Comparison of ENCODE assay signal across 31 mouse cellular contexts in the genomic region with DNA sequence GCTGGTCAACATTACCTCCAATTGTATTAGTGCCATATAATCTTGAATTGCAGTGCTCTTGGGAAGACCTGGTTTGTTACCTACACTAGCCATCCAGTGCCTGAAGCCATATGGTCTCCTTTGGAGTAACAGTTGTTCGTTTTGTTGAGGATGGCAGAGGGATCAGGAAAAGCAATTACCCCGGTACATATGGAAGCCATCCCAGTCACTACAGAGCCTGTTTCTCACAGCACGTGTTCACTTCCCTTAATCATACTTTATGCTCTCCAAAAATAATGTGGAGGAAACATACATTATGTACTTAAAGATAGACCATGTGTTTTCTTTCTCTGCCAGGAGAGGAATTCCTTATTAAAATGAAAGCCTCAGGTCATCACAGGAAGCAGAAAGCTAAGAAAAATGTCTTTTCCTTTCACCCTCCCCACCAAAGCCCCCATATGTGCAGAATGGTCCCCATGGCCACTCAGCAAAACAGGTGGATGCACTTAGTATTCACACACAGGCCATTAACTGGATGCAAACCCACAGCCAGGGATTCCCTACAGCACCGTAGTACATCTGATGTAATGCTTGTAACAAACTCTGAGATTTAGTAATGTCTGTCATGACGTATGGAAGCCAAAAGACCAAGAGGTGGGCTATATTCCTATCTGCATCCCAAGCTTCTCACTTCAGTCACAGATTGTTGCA.
A peak's percentile ranks its signal among the peaks of the same experiment; 100 is the strongest.
DNase-seq lines count a peak whose midpoint lies in the region; ATAC-seq and TF ChIP-seq lines count a peak whose summit lies in the region.
"Had no signal": no experiment of that assay in that cellular context is flagged by ENCODE, and none has a peak within 500 bp of the region (broad histone marks: within the 10 kb centered on the region; RNA-seq: fewer than 3 reads in every experiment).

No protein-coding gene starts in this region.

- H3K9ac ChIP-seq in midbrain, postnatal 0 days (replicated peaks; ENCODE audit: low read length, poor library complexity, severe bottlenecking), result no peak overlapping the region
- H3K9ac ChIP-seq: embryonic facial prominence, embryonic 12.5 days; hindbrain, embryonic 15.5 days; kidney, embryonic 15.5 days; liver, embryonic 14.5 days had no signal

- DNase-seq in cerebellum, postnatal 36 days, result no peak
- DNase-seq in embryo, embryonic 10 days (ENCODE audit: low spot score), result peak; percentile 21
- no peak for DNase-seq in embryo, embryonic 9.5 days (ENCODE audit: extremely low spot score)
- peak; percentile 54 for DNase-seq in brain, adult 2 months (ENCODE audit: low read depth, low spot score)
- DNase-seq in forelimb bud, embryonic 11.5 days (ENCODE audit: low read depth, low spot score), result peak; percentile 72
- DNase-seq in midbrain, postnatal 0 days (ENCODE audit: low spot score), result no peak
- DNase-seq in testis, postnatal 14 days (ENCODE audit: low spot score), result no peak
- DNase-seq: adrenal gland, adult 8-10 months; gastrocnemius, postnatal 14 days; heart, postnatal 14 days; kidney, adult 11 months; kidney, postnatal 25 days; liver; lung, adult 2 months; right cerebral cortex, postnatal 25 days; spleen, adult 18-20 months; thymus, adult 18-20 months; thymus, postnatal 25 days had no signal

- no peaks in the 10 kb centered on the region for H3K4me1 ChIP-seq in midbrain, postnatal 0 days (ENCODE audit: insufficient read depth, low read length)
- H3K4me1 ChIP-seq: embryonic facial prominence, embryonic 12.5 days; forebrain, embryonic 10.5 days; hindbrain, embryonic 10.5 days; hindbrain, embryonic 15.5 days; kidney, embryonic 15.5 days had no signal

- 87% methylated on average over 5 of the region's 5 CpGs for WGBS in midbrain, postnatal 0 days

- H3K9me3 ChIP-seq in midbrain, postnatal 0 days (ENCODE audit: low read length), result no peaks in the 10 kb centered on the region
- H3K9me3 ChIP-seq: embryonic facial prominence, embryonic 12.5 days; forebrain, embryonic 10.5 days; hindbrain, embryonic 10.5 days; hindbrain, embryonic 15.5 days; kidney, embryonic 15.5 days had no signal

- no peak overlapping the region for H3K27ac ChIP-seq in midbrain, postnatal 0 days (ENCODE audit: low read depth, low read length)
- H3K27ac ChIP-seq: embryonic facial prominence, embryonic 12.5 days; forebrain, embryonic 10.5 days; hindbrain, embryonic 10.5 days; hindbrain, embryonic 15.5 days; kidney, embryonic 15.5 days; liver, embryonic 14.5 days had no signal

- ATAC-seq in cerebellum, adult (ENCODE audit: insufficient number of reproducible peaks, low FRiP score, low TSS enrichment), result peak; percentile 76
- no peak for ATAC-seq in midbrain, postnatal 0 days (ENCODE audit: low FRiP score)
- ATAC-seq: forebrain, embryonic 16.5 days; inflammation-experienced regulatory T-cells, adult 6 months; midbrain, embryonic 16.5 days had no signal

- H3K36me3 ChIP-seq in midbrain, postnatal 0 days (ENCODE audit: insufficient read depth, low read length), result no peaks in the 10 kb centered on the region
- H3K36me3 ChIP-seq: embryonic facial prominence, embryonic 12.5 days; forebrain, embryonic 10.5 days; G1E; hindbrain, embryonic 10.5 days; hindbrain, embryonic 15.5 days; kidney, embryonic 15.5 days had no signal

- H3K4me2 ChIP-seq in midbrain, postnatal 0 days (ENCODE audit: low read depth, low read length, poor library complexity, severe bottlenecking), result no peak overlapping the region
- H3K4me2 ChIP-seq: embryonic facial prominence, embryonic 12.5 days; hindbrain, embryonic 15.5 days; kidney, embryonic 15.5 days; midbrain, embryonic 11.5 days had no signal

- no peaks in the 10 kb centered on the region for H3K27me3 ChIP-seq in midbrain, postnatal 0 days (ENCODE audit: insufficient read depth, low read length)
- H3K27me3 ChIP-seq: embryonic facial prominence, embryonic 12.5 days; hindbrain, embryonic 15.5 days; kidney, embryonic 15.5 days had no signal

- no peak overlapping the region for H3K4me3 ChIP-seq in midbrain, postnatal 0 days (ENCODE audit: low read depth, low read length)
- H3K4me3 ChIP-seq: embryonic facial prominence, embryonic 12.5 days; forebrain, embryonic 10.5 days; hindbrain, embryonic 10.5 days; hindbrain, embryonic 15.5 days; kidney, embryonic 15.5 days; myocyte had no signal

- no peak for TF ChIP-seq CTCF in midbrain, postnatal 0 days (IDR thresholded peaks at IDR 0.05)

Comparison
In these comparisons a context has a peak if more than half of its experiments do, and no peak if none do; other contexts are left out.
1. DNase-seq: peak in embryo, embryonic 10 days (single experiment), brain, adult 2 months (single experiment) and forelimb bud, embryonic 11.5 days (single experiment); none in cerebellum, postnatal 36 days (0 of 2), embryo, embryonic 9.5 days (single experiment), midbrain, postnatal 0 days (single experiment) and testis, postnatal 14 days (single experiment).